8 mouse cellular contexts compared by ENCODE assay signal in genomic region chrX:113185230-113185985, GRCm38 (mm10). TPM values are rescaled to one million over a fixed set of nuclear protein-coding genes. Genes with fewer than 3 reads are reported as not detected.
A peak's percentile ranks its signal among the peaks of the same experiment; 100 is the strongest.
DNase-seq lines count a peak whose midpoint lies in the region; ATAC-seq lines count a peak whose summit lies in the region.

Chm (minus strand) TSS chrX:113185517.

- H3K4me3 ChIP-seq in intestine, embryonic 15.5 days (replicated peaks) = peak within 1 kb of the TSS; percentile 49

- peak; percentile 98 for ATAC-seq in intestine, embryonic 15.5 days
- ATAC-seq in megakaryocyte-erythroid progenitor cell, adult 5-6 weeks (replicated peaks; ENCODE audit: low FRiP score, low TSS enrichment, poor library complexity, severe bottlenecking) = peak; percentile 100

- no peaks in the 10 kb centered on the region for H3K36me3 ChIP-seq in intestine, embryonic 15.5 days

- 14% methylated on average over 21 of the region's 21 CpGs for WGBS in intestine, embryonic 15.5 days

- peak within 1 kb of the TSS; percentile 45 for H3K9ac ChIP-seq in intestine, embryonic 15.5 days

- no peaks in the 10 kb centered on the region for H3K27me3 ChIP-seq in intestine, embryonic 15.5 days (replicated peaks)

- peak within 1 kb of the TSS; percentile 47 for H3K4me2 ChIP-seq in intestine, embryonic 15.5 days (replicated peaks)

- peak within 1 kb of the TSS; percentile 70; the same call in 1 of the 2 replicates for H3K27ac ChIP-seq in intestine, embryonic 15.5 days

- intact Hi-C loops in gastrocnemius, postnatal 36 days (cut with DNase I) = no loop called here
- intact Hi-C loops in left cerebral cortex, postnatal 14 days (cut with DNase I) = no loop called here

- DNase-seq in urinary bladder, postnatal 14 days (ENCODE audit: low spot score) = peak; percentile 24
- DNase-seq in urinary bladder, postnatal 10 days (ENCODE audit: low spot score) = no peak
- DNase-seq in embryo, embryonic 11 days = peak; percentile 83
- DNase-seq in gastrocnemius, postnatal 36 days = peak in 1 of 2 experiments; percentile 20
- peak; percentile 43 to 62 for DNase-seq in left cerebral cortex, postnatal 14 days (ENCODE audit: low spot score in 2 of 2)
- DNase-seq in right cerebral cortex, postnatal 14 days = peak; percentile 9

- no peaks in the 10 kb centered on the region for H3K9me3 ChIP-seq in intestine, embryonic 15.5 days

- H3K4me1 ChIP-seq in intestine, embryonic 15.5 days (replicated peaks) = no peaks in the 10 kb centered on the region

RNA-seq across cellular contexts. Expression of gene Chm, which starts in this region (rescaled TPM):
- total RNA-seq in gastrocnemius, postnatal 36 days (2021) = 10 to 100 TPM; 11.5 to 12.4 TPM
- polyA plus RNA-seq in intestine, embryonic 15.5 days (2015; fragmentation: Nextera tagmentation; extraction: Ambion mirVana) = 10.7 and 12.1 TPM in 2 replicates
- 10 to 100 TPM; 39.6 to 43.6 TPM for total RNA-seq in left cerebral cortex, postnatal 14 days (2021)
- total RNA-seq in megakaryocyte-erythroid progenitor cell, adult 5-6 weeks (2014; fragmentation: Nextera tagmentation) = 8.5 and 10.9 TPM in 2 replicates
- total RNA-seq in megakaryocyte-erythroid progenitor cell, adult 5-6 weeks (2017) = 12.2 and 14.9 TPM in 2 replicates
